Mouse (Mus musculus) heart, embryonic 11.5 days (tissue): ENCODE measurements around the gene Tm9sf1. TPM values are rescaled to one million over a fixed set of nuclear protein-coding genes. Genes with fewer than 3 reads are reported as not detected.

ENCODE experiments used
- ATAC-seq: fragments of 200-750 bp; cut with Nextera tagmentation; replicated peaks from 2 replicates; pipeline ENCODE4 v1.8.0; 2017; ENCODE audit warnings: moderate library complexity; ENCODE audit not compliant: insufficient number of reproducible peaks, low FRiP score, low TSS enrichment
- H3K27ac ChIP-seq: fragments of 300-500 bp; sonication (generic); 2 replicates; pipeline ENCODE4 v1.5.1; 2014; ENCODE audit warnings: mild to moderate bottlenecking, low read depth, low read length
- H3K27me3 ChIP-seq: fragments of 300-500 bp; sonication (generic); 2 replicates; pipeline ENCODE4 v1.6.1; 2014; ENCODE audit warnings: mild to moderate bottlenecking, low read length, mixed read lengths; ENCODE audit not compliant: control insufficient read depth, insufficient read depth
- H3K36me3 ChIP-seq: fragments of 300-500 bp; sonication (generic); 2 replicates; pipeline ENCODE4 v1.6.1; 2014; ENCODE audit warnings: mild to moderate bottlenecking, low read length, moderate library complexity, mixed read lengths; ENCODE audit not compliant: control insufficient read depth, insufficient read depth
- H3K4me1 ChIP-seq: fragments of 300-500 bp; sonication (generic); 2 replicates; pipeline ENCODE4 v1.6.1; 2014; ENCODE audit warnings: low read length; ENCODE audit not compliant: control insufficient read depth, insufficient read depth
- H3K4me2 ChIP-seq: fragments of 300-500 bp; sonication (generic); 2 replicates; pipeline ENCODE4 v1.6.1; 2014; ENCODE audit warnings: mild to moderate bottlenecking, moderate library complexity
- H3K4me3 ChIP-seq: fragments of 300-500 bp; sonication (generic); 2 replicates; pipeline ENCODE4 v1.5.1; 2014; ENCODE audit warnings: low read depth, low read length
- H3K9ac ChIP-seq: fragments of 300-500 bp; sonication (generic); 2 replicates; pipeline ENCODE4 v1.6.1; 2014; ENCODE audit warnings: mild to moderate bottlenecking, low read depth, low read length, moderate library complexity
- H3K9me3 ChIP-seq: fragments of 300-500 bp; sonication (generic); replicated peaks from 2 replicates; pipeline ENCODE4 v1.6.1; 2016; ENCODE audit warnings: low read length; ENCODE audit not compliant: control insufficient read depth
- WGBS: fragments of 180-500 bp; shearing (Covaris S2); extraction: QIAGEN DNeasy Blood & Tissue Kit; methylation state at CpG from one replicate; pipeline ENCODE4 v1.1.7; 2014; ENCODE audit not compliant: insufficient replicate concordance; 5-methylcytosine and 5-hydroxymethylcytosine counted together
- polyA plus RNA-seq: library from polyadenylated mRNA; unstranded; fragments of >200 nt; fragmentation: Nextera tagmentation; extraction: Ambion mirVana; gene quantifications from 2 replicates; pipeline ENCODE4 v1.2.1, GENCODE M21; 2014

Tm9sf1 gene
- polyA plus RNA-seq, 1 experiment from 2014 or later, result 78.7 TPM

GRCm38 (mm10) chr14:55618486-55619195, 25.0 kb downstream of the Tm9sf1 start:
- no peak for ATAC-seq
- Histone ChIP-seq H3K27me3 (no peaks in the 10 kb centered on the region), H3K4me2 (peak overlapping the region; percentile 57), H3K9me3 (no peaks in the 10 kb centered on the region), H3K4me3 (peak overlapping the region; percentile 35), H3K36me3 (no peaks in the 10 kb centered on the region), H3K9ac (peak overlapping the region; percentile 56; the same call in 1 of the 2 replicates), H3K27ac (no peak overlapping the region), H3K4me1 (peaks cover 14% of the 10 kb centered on the region; the same call in 1 of the 2 replicates)
- 33% methylated on average over 22 of the region's 22 CpGs for WGBS

GRCm38 (mm10) chr14:55617822-55618221, 25.8 kb downstream of the Tm9sf1 start, which contains the start of gene Rec8:
Gene Rec8, plus strand, starts transcription at chr14:55618037.
- Histone ChIP-seq H3K4me2 (peak within 1 kb of the TSS; percentile 57), H3K4me3 (peak within 1 kb of the TSS; percentile 35), H3K36me3 (no peaks in the 10 kb centered on the region), H3K27me3 (no peaks in the 10 kb centered on the region), H3K9ac (peak within 1 kb of the TSS; percentile 56; the same call in 1 of the 2 replicates), H3K27ac (no peak within 1 kb of the TSS), H3K9me3 (no peaks in the 10 kb centered on the region), H3K4me1 (peaks cover 14% of the 10 kb centered on the region; the same call in 1 of the 2 replicates)
- 9% methylated on average over 21 of the region's 21 CpGs for WGBS
- peak; percentile 71 for ATAC-seq

DNA sequence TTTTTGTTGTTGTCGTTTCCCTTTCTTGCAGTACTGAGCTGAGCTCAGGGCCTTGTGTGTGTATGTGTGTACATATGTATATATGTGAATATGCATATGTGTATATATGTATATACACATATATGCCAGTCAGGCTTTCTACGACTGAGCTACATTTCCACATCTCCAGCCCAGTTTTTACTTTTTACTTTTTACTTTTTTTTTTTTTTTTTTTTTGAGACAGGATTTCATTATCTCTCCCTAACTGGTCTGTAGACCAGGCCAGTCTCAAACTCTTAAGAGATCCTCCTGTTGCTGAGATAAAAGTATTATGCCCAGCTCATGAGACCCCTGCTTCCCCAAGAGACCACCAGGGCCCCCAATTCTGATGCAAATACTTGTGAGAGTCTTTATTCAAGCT, 26.8 kb downstream of the Tm9sf1 start:
- Histone ChIP-seq H3K9ac (no peak overlapping the region), H3K9me3 (no peaks in the 10 kb centered on the region), H3K4me3 (no peak overlapping the region), H3K27ac (no peak overlapping the region), H3K4me2 (no peak overlapping the region), H3K27me3 (no peaks in the 10 kb centered on the region), H3K4me1 (peaks cover 17% of the 10 kb centered on the region; the same call in 1 of the 2 replicates), H3K36me3 (no peaks in the 10 kb centered on the region)
- ATAC-seq, result no peak
- 77% methylated on average over 2 of the region's 2 CpGs for WGBS

GRCm38 (mm10) chr14:55615876-55616275, 27.7 kb downstream of the Tm9sf1 start:
- Histone ChIP-seq H3K27ac (no peak overlapping the region), H3K9ac (no peak overlapping the region), H3K4me2 (no peak overlapping the region), H3K36me3 (no peaks in the 10 kb centered on the region), H3K27me3 (no peaks in the 10 kb centered on the region), H3K9me3 (no peaks in the 10 kb centered on the region), H3K4me3 (no peak overlapping the region), H3K4me1 (peaks cover 17% of the 10 kb centered on the region; the same call in 1 of the 2 replicates)
- WGBS, result 52% methylated on average over 2 of the region's 2 CpGs
- no peak for ATAC-seq

DNA sequence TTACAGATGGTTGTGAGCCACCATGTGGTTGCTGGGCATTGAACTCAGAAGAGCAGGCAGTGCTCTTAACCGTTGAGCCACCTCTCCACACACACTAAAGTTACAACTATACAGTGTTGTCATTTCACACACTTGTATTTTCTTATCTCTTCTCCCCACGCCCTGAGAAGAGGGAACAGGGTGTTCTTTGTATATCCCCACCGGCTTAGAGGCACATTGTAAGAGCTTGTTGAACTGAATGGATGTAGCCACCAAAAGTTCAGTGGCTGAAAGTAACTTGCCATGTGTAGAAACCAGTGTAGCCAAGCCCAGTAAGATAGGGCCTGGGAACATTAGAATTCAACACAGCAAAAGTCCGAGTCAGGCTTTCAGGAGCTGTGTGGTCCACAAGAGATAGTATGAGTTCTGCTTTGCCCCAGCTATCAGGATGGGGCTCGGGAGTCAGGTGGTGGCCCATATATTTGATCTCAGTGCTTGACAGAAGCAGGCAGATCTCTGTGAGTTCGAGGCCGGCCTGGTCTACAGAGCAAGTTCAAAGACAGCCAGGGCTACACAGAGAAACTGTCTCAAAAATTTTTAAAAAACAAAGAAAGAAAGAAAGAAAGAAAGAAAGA, 28.9 kb downstream of the Tm9sf1 start:
- 63% methylated on average over 7 of the region's 7 CpGs for WGBS
- H3K4me1 ChIP-seq, result peaks cover 17% of the 10 kb centered on the region; the same call in 1 of the 2 replicates
- ATAC-seq, result no peak
- H3K9ac ChIP-seq, result no peak overlapping the region
- no peaks in the 10 kb centered on the region for H3K36me3 ChIP-seq
- H3K4me3 ChIP-seq, result no peak overlapping the region
- H3K27me3 ChIP-seq, result no peaks in the 10 kb centered on the region
- no peak overlapping the region for H3K4me2 ChIP-seq
- H3K27ac ChIP-seq, result no peak overlapping the region
- H3K9me3 ChIP-seq, result no peaks in the 10 kb centered on the region

GRCm38 (mm10) chr14:55613346-55613745, 30.3 kb downstream of the Tm9sf1 start:
- Histone ChIP-seq H3K9ac (no peak overlapping the region), H3K27ac (0 out of 2 replicates have a peak overlapping the region, but pooled peaks have one; percentile 18), H3K4me1 (0 out of 2 replicates have a peak, but pooled peaks cover 12% of the 10 kb centered on the region), H3K4me2 (no peak overlapping the region), H3K36me3 (peaks cover 7% of the 10 kb centered on the region; the same call in 1 of the 2 replicates), H3K9me3 (no peaks in the 10 kb centered on the region), H3K4me3 (no peak overlapping the region), H3K27me3 (no peaks in the 10 kb centered on the region)
- WGBS, result 38% methylated on average over 6 of the region's 6 CpGs
- ATAC-seq, result no peak

DNA sequence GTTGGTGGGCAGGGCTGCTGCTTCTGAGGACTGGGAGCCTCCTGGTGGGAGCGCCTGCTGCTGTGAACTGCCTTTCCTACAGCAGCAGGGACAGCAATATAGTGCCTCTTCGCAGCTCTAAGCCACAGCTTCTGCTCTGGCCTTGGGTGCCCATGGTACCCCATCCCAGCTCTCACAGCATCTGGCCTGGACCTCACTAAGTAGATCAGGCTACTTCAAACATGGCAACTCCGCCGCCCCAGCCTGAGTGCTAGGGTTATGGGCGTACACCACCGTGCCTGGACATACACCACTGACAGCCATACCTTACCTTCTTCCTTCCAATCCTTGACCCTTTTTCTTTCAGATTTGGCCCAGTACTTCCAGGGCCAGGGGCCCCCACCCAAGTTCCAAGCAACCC, 35.3 kb downstream of the Tm9sf1 start:
- H3K27me3 ChIP-seq, result no peaks in the 10 kb centered on the region
- H3K4me1 ChIP-seq, result peaks cover 14% of the 10 kb centered on the region; the same call in 1 of the 2 replicates
- no peaks in the 10 kb centered on the region for H3K9me3 ChIP-seq
- no peak overlapping the region for H3K27ac ChIP-seq
- no peak overlapping the region for H3K4me3 ChIP-seq
- no peak for ATAC-seq
- 87% methylated on average over 6 of the region's 6 CpGs for WGBS
- no peak overlapping the region for H3K9ac ChIP-seq
- H3K36me3 ChIP-seq, result peaks cover 17% of the 10 kb centered on the region
- no peak overlapping the region for H3K4me2 ChIP-seq

DNA sequence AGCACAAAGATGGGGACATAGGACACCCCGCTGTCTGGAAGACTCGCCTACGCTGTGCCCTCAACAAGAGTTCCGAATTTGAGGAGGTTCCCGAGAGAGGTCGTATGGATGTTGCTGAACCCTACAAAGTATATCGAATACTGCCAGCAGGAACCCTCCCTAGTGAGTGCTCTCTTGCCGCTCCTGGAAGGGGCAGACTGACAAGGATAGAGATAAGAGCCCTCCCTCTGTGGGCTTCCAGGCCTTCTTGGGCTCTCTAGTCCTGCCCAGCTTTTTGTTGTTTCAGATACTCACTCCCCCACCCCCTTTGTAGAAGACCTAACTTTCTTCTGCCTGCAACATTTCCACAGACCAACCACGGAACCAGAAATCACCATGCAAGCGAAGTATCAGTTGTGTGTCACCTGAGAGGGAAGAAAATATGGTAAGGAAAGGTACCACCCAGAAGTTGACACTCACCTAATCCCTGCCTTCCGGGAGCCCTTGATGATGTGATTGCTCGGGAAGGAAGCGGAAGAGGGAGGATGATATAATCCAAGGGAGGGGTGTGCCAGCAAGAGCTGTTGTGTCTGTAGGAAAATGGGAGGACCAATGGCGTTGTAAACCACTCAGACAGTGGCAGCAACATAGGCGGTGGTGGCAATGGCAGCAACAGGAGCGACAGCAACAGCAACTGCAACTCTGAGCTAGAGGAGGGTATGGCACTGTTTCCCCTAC, 37.7 kb downstream of the Tm9sf1 start:
- H3K27me3 ChIP-seq, result no peaks in the 10 kb centered on the region
- peaks cover 11% of the 10 kb centered on the region; the same call in 1 of the 2 replicates for H3K4me1 ChIP-seq
- H3K4me2 ChIP-seq, result no peak overlapping the region
- H3K9ac ChIP-seq, result no peak overlapping the region
- no peak overlapping the region for H3K4me3 ChIP-seq
- no peak overlapping the region for H3K27ac ChIP-seq
- peaks cover 32% of the 10 kb centered on the region for H3K36me3 ChIP-seq
- no peaks in the 10 kb centered on the region for H3K9me3 ChIP-seq
- WGBS, result 77% methylated on average over 16 of the region's 16 CpGs
- no peak for ATAC-seq
